Mouse (Mus musculus): ENCODE data around the gene Dnah7b. TPM values are rescaled to one million over a fixed set of nuclear protein-coding genes. Genes with fewer than 3 reads are reported as not detected.
"Not testable (repeated sequence)": the region's sequence is repeated elsewhere in the genome, so short reads cannot be mapped to it uniquely, and the experiment has no call there.

Dnah7b gene
- polyA plus RNA-seq, 1 experiment: 39.4 TPM

DNA sequence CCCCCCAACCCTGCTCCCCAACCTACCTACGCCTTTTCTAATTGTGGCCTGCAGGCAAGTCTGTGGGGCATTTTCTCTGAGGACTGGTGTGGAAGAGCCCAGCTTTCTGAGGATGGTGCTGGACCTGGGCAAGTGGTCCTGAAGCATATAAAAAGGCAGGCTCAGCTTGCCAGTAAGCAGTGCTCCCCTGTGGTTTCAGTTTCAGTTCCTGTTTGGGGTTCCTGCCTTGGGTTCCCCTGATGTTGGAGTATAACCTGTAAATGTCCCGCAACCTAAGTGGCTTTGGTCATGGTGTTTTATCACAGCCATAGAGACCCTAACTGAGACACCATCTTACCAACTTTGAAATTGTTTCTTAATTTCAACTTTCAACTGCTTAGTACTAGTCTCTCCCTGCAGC is 11.8 kb downstream of the Dnah7b start:
- Histone ChIP-seq H3K36me3 (ENCODE audit: control insufficient read depth, insufficient read depth, low read length) (no peaks in the 10 kb centered on the region), H3K27me3 (ENCODE audit: control insufficient read depth, insufficient read depth, low read length) (no peaks in the 10 kb centered on the region), H3K4me1 (ENCODE audit: control insufficient read depth, insufficient read depth, low read length) (no peaks in the 10 kb centered on the region), H3K4me3 (ENCODE audit: control insufficient read depth, low read depth, low read length) (no peak overlapping the region; the same call in 1 of the 2 replicates), H3K27ac (ENCODE audit: control insufficient read depth, insufficient read depth, low read depth, low read length) (no peak overlapping the region)
- TF ChIP-seq CTCF (IDR thresholded peaks at IDR 0.05; ENCODE audit: control insufficient read depth, insufficient read depth, insufficient replicate concordance, low read depth, low read length): no peak
- no peak for TF ChIP-seq POLR2A (IDR thresholded peaks at IDR 0.05; ENCODE audit: control insufficient read depth, low read depth, low read length)

DNA sequence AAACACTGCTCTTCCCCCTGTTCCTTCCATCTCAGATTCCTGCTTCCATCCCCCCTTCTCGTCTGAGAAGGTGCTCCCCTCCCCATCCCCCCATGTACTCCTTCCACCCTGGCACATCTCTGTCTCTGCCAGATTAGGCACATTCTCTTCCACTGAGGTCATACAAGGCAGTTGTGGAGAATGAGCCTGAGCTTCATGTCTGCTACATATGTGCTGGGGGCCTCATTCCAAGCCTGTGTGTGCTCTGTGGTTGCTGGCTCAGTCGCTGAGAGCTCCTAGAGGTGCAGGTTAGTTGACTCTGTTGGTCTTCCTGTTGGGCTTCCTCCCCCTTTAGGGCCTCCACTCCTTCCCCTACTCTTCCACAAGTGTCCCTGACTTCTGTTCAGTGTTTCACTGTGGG is 34.4 kb downstream of the Dnah7b start:
- no peaks in the 10 kb centered on the region for H3K4me1 ChIP-seq (ENCODE audit: control insufficient read depth, insufficient read depth, low read length)
- no peaks in the 10 kb centered on the region for H3K36me3 ChIP-seq (ENCODE audit: control insufficient read depth, insufficient read depth, low read length)
- H3K27me3 ChIP-seq (ENCODE audit: control insufficient read depth, insufficient read depth, low read length): no peaks in the 10 kb centered on the region
- no peak overlapping the region for H3K27ac ChIP-seq (ENCODE audit: control insufficient read depth, insufficient read depth, low read depth, low read length)
- TF ChIP-seq POLR2A (IDR thresholded peaks at IDR 0.05; ENCODE audit: control insufficient read depth, low read depth, low read length) (no peak), CTCF (IDR thresholded peaks at IDR 0.05; ENCODE audit: control insufficient read depth, insufficient read depth, insufficient replicate concordance, low read depth, low read length) (no peak)
- no peak overlapping the region for H3K4me3 ChIP-seq (ENCODE audit: control insufficient read depth, low read depth, low read length)

DNA sequence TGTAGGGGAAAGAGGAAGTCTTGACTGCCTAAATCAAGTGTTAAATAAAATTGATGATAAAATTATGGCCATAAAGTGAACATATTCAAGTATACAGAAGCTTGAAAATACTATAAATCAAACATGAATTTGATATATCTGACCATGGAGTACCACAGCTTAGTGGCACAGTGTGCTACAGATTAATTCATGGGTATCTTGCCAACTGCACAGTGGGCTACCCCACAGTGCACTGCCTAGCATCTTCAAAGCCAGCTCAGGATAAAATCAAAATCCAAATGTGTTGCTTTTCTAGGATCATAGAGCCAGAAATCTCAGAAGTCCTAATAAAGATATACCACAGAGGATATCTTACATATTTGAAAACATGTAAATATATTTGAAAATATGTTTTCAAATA is 46.5 kb downstream of the Dnah7b start:
- H3K4me1 ChIP-seq (ENCODE audit: control insufficient read depth, insufficient read depth, low read length); H3K27ac ChIP-seq (ENCODE audit: control insufficient read depth, insufficient read depth, low read depth, low read length); H3K27me3 ChIP-seq (ENCODE audit: control insufficient read depth, insufficient read depth, low read length); H3K4me3 ChIP-seq (ENCODE audit: control insufficient read depth, low read depth, low read length); H3K36me3 ChIP-seq (ENCODE audit: control insufficient read depth, insufficient read depth, low read length): not testable (repeated sequence)

GRCm38 (mm10) chr1:46117179-46117578 is 51.1 kb downstream of the Dnah7b start:
- H3K27ac ChIP-seq (ENCODE audit: control insufficient read depth, insufficient read depth, low read depth, low read length); H3K4me1 ChIP-seq (ENCODE audit: control insufficient read depth, insufficient read depth, low read length); H3K4me3 ChIP-seq (ENCODE audit: control insufficient read depth, low read depth, low read length); H3K27me3 ChIP-seq (ENCODE audit: control insufficient read depth, insufficient read depth, low read length); H3K36me3 ChIP-seq (ENCODE audit: control insufficient read depth, insufficient read depth, low read length): not testable (repeated sequence)

- Histone ChIP-seq H3K27me3 (ENCODE audit: control insufficient read depth, insufficient read depth, low read length) (no peaks in the 10 kb centered on the region), H3K27ac (ENCODE audit: control insufficient read depth, insufficient read depth, low read depth, low read length) (no peak overlapping the region), H3K36me3 (ENCODE audit: control insufficient read depth, insufficient read depth, low read length) (no peaks in the 10 kb centered on the region), H3K4me1 (ENCODE audit: control insufficient read depth, insufficient read depth, low read length) (no peaks in the 10 kb centered on the region), H3K4me3 (ENCODE audit: control insufficient read depth, low read depth, low read length) (no peak overlapping the region)
- TF ChIP-seq POLR2A (IDR thresholded peaks at IDR 0.05; ENCODE audit: control insufficient read depth, low read depth, low read length) (no peak), CTCF (IDR thresholded peaks at IDR 0.05; ENCODE audit: control insufficient read depth, insufficient read depth, insufficient replicate concordance, low read depth, low read length) (no peak)
Measured at GRCm38 (mm10) chr1:46128058-46128457, 61.9 kb downstream of the Dnah7b start.

- H3K36me3 ChIP-seq (ENCODE audit: control insufficient read depth, insufficient read depth, low read length); H3K27ac ChIP-seq (ENCODE audit: control insufficient read depth, insufficient read depth, low read depth, low read length); H3K4me1 ChIP-seq (ENCODE audit: control insufficient read depth, insufficient read depth, low read length); H3K27me3 ChIP-seq (ENCODE audit: control insufficient read depth, insufficient read depth, low read length); H3K4me3 ChIP-seq (ENCODE audit: control insufficient read depth, low read depth, low read length): not testable (repeated sequence)
Measured at GRCm38 (mm10) chr1:46196835-46197234, 130.7 kb downstream of the Dnah7b start.

DNA sequence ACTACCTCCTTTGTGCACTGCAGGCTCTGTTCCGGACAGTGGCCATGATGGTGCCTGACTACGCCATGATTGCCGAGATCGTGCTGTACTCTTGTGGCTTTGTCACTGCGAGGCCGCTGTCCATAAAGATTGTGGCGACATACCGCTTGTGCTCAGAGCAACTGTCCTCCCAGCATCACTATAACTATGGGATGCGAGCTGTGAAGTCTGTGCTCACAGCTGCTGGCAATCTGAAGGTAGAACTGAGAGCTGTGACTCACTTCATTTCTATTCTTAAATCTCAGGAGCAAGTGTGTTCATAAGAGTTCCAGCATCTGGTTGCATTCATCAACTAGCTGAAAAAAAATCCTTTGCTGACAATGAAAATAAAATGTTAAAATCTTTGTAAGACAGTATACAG is 135.1 kb downstream of the Dnah7b start:
- not testable (repeated sequence) for H3K36me3 ChIP-seq (ENCODE audit: control insufficient read depth, insufficient read depth, low read length); H3K27ac ChIP-seq (ENCODE audit: control insufficient read depth, insufficient read depth, low read depth, low read length); H3K27me3 ChIP-seq (ENCODE audit: control insufficient read depth, insufficient read depth, low read length); H3K4me1 ChIP-seq (ENCODE audit: control insufficient read depth, insufficient read depth, low read length); H3K4me3 ChIP-seq (ENCODE audit: control insufficient read depth, low read depth, low read length)

DNA sequence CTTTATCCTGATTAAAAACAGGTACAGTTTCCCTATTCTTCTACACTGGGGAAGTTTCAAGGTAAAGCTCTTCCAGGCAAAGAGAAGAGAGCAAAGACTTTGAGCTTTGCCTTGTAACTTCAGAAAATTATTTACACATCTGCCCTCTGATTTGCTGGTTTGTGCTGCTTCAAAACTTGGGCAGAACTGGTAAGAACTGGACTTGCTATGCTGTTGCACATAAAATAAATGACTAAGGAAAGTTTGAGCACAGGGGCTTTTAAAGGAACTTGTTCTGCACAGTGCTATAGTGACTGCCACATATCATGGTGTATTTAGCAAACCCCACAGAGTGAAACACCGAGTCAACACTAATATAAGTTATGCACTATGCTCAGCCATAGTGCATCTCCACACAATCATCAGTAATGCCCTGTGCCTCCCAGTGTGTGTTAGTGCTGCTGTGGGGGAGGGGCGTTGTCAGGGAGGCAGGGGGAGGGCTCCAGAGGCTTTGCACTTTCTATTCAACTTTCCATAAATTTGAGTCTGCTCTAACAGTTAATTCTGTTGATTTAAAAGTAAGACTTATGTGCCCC is 144.0 kb downstream of the Dnah7b start:
- not testable (repeated sequence) for H3K27me3 ChIP-seq (ENCODE audit: control insufficient read depth, insufficient read depth, low read length); H3K36me3 ChIP-seq (ENCODE audit: control insufficient read depth, insufficient read depth, low read length); H3K4me3 ChIP-seq (ENCODE audit: control insufficient read depth, low read depth, low read length); H3K27ac ChIP-seq (ENCODE audit: control insufficient read depth, insufficient read depth, low read depth, low read length); H3K4me1 ChIP-seq (ENCODE audit: control insufficient read depth, insufficient read depth, low read length)

DNA sequence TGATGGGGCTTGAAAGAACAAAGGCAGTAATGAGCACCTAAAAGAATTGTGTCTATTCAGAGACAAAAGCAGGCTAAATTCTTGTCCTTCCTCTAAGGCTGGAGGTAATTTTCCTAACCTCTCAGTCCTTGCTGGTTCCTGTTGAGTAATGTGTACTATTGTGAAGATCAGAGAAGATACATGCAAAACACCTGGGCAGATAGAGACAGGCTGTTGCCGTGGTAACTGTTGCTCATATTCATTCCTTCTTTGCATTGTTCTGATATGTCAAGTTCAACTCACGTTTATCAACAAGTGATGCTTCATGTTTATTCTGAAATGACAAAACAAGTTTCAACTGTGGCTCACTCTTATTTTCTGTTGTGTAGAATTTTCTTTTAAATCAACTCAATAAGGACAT is 156.6 kb downstream of the Dnah7b start:
- not testable (repeated sequence) for H3K4me3 ChIP-seq (ENCODE audit: control insufficient read depth, low read depth, low read length); H3K36me3 ChIP-seq (ENCODE audit: control insufficient read depth, insufficient read depth, low read length); H3K27ac ChIP-seq (ENCODE audit: control insufficient read depth, insufficient read depth, low read depth, low read length); H3K4me1 ChIP-seq (ENCODE audit: control insufficient read depth, insufficient read depth, low read length); H3K27me3 ChIP-seq (ENCODE audit: control insufficient read depth, insufficient read depth, low read length)

DNA sequence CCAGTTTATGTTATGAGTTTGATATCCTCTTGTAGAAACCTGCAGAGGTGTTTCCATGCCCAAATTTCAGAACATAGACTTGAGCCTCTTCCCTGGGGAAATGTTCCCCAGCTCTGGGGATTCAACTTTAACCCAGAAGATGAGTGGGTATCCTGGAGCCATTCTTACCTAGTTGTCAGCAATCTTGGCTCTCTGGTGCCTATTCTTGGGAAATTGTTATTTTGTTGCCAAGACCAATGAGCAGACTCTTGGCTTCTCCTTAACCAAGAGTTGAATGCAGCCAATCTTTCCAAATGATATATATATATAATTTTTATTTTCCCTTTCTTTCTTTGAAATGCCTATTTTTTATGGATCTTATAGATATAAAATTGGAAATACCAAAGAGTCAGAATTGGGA is 160.0 kb downstream of the Dnah7b start:
- H3K27ac ChIP-seq (ENCODE audit: control insufficient read depth, insufficient read depth, low read depth, low read length); H3K27me3 ChIP-seq (ENCODE audit: control insufficient read depth, insufficient read depth, low read length); H3K4me1 ChIP-seq (ENCODE audit: control insufficient read depth, insufficient read depth, low read length); H3K36me3 ChIP-seq (ENCODE audit: control insufficient read depth, insufficient read depth, low read length); H3K4me3 ChIP-seq (ENCODE audit: control insufficient read depth, low read depth, low read length): not testable (repeated sequence)

GRCm38 (mm10) chr1:46268841-46269240 is 202.7 kb downstream of the Dnah7b start:
- H3K27me3 ChIP-seq (ENCODE audit: control insufficient read depth, insufficient read depth, low read length); H3K4me3 ChIP-seq (ENCODE audit: control insufficient read depth, low read depth, low read length); H3K36me3 ChIP-seq (ENCODE audit: control insufficient read depth, insufficient read depth, low read length); H3K27ac ChIP-seq (ENCODE audit: control insufficient read depth, insufficient read depth, low read depth, low read length); H3K4me1 ChIP-seq (ENCODE audit: control insufficient read depth, insufficient read depth, low read length): not testable (repeated sequence)
